Mouse (Mus musculus): ENCODE results near the gene Fxr2. TPM values are rescaled to one million over a fixed set of nuclear protein-coding genes. Genes with fewer than 3 reads are reported as not detected.
"Not testable (repeated sequence)": the region's sequence is repeated elsewhere in the genome, so short reads cannot be mapped to it uniquely, and the experiment has no call there.

Gene Fxr2
- total RNA-seq, 2 experiments from 2014 or later: 87.3 to 98.6 TPM

DNA sequence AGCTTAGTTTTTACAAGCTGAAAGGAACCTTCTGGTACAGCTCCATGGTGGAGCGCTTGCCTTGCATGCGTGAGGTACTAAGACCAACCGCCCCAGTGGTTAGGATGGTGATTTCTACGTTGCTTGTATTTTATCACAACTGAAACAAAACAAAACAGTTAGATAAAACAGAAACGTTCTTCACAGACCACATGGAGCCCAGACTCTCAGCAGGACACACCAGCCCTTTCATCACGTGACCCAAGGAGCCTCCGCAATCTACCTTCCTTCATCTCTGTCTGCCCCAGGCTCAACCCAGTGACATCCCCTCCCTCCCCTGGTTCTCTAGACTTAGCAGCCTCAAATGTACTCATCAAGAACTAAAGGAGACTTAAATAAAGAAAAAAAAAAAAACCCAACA is 23.4 kb upstream of the Fxr2 start:
- no peak for DNase-seq
- intact Hi-C loops (cut with DNase I): no loop called here

DNA sequence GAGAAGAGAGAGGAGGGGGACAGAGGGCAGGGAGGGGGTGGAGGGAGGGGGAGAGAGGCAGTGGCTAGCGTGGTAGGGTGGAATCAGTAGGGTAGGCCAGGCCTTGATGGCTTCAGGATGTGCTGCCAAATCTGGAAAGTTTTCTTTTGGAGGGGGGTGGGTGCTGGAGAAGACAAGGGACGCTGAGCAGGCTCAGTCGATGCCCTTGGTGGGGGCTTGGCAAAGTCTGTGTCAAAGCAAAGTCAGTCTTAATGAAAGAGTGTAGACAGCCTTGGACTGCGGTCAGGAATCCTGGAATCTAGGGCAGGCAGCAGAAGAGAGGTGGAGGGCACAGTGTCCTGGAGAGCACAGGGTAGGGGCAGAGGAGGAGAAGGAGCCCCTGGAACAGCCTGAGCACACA is 21.9 kb upstream of the Fxr2 start:
- no peak for DNase-seq
- intact Hi-C loops (cut with DNase I): no loop called here

DNA sequence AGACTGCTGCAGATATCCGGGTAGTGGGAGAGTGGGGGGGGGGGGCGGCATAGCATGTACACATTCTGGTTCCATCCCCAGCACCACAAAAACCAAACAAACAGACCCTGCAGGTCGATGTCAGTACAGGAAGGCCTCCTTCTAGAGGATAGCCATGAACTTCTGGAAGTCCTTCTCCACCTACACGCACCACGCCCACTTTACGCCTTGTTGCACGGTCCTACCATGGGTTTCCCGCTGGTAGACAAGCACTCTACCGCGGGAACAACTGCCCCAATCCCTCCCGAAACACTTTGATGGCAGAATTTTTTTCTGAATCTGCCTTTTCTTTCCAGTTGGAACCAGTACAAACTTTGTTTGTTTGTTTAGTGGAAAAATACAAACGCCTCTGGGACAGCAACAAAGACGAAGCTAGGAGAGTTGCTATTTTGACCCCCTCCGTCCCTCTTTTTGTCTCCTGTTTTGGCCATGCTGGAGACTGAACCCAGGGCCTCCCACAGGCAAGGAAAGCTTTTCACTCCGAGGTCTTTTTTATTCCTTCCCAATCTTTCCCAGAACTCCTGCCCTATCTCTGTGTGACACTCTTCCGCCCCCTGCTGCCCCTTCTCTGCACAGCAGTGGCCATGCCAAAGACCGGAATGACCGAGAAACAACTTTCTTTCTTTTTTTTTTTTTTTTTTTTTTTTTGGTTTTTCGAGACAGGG is 19.1 kb upstream of the Fxr2 start:
- intact Hi-C loops (cut with DNase I): loop anchor here (1.0 to 2.0 kb wide), 2 partner anchors 34 to 67 kb away; no protein-coding TSS in a partner anchor
- DNase-seq: peak; percentile 88 to 91

DNA sequence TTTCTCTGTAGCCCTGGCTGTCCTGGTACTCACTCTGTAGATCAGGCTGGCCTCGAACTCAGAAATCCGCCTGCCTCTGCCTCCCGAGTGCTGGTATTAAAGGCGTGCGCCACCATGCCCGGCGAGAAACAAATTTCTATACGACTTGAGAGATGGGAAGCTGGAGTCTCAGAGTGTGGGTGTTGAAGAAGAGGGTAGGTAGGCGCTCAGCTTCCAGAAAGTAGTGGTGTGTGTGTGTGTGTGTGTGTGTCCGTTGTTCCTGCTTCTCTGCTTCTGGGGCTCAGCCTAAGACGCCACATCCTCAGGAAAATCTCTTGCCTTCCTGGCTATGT is 18.6 kb upstream of the Fxr2 start:
- not testable (repeated sequence) for DNase-seq
- intact Hi-C loops (cut with DNase I): loop anchor here (1.0 kb wide), 1 partner anchor 35 kb away; no protein-coding TSS in a partner anchor

DNA sequence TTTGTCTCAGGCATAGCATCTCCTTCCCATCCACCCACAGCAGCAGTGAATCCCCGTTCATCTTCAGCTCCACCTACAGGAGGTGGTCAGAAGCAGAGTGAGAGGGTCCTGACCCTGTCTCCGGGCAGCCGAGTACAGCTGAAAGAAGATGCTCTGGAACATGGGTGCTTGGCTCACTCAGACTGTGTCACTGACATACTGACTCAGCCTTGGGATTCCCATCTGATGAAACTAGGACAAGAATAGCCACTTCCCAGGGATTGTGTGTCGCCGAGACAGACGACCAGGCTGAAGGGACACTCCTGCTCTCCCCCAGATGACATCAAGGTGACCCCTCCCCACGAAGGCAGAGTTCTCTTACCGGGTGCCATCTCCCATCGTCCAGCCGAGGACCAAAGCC is 16.0 kb upstream of the Fxr2 start:
- intact Hi-C loops (cut with DNase I): no loop called here
- DNase-seq: no peak

DNA sequence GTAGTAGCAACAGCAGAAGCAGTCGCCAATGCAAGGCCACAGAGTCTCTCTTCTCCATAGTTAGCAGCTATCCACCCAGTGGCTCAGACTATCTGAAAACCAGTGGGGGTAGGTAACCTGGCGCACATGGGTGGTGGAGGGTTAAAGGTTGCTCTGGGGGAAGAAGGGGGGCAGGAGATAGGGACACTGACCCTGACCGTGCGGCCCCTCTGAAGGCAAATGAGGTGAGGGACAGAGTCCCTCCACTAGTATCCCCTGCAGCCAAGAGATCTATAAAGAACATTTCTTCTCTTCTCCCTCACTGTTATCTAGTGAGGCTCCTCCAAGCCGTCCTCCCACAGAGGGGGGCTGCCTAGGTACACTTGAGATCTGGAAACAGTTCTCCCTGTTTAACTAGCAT is 15.0 kb upstream of the Fxr2 start, which contains the start of gene Shbg:
Gene Shbg, minus strand, starts transcription at position 101 of the 400 bp plus-strand sequence.
- intact Hi-C loops (cut with DNase I): no loop called here
- DNase-seq: no peak

DNA sequence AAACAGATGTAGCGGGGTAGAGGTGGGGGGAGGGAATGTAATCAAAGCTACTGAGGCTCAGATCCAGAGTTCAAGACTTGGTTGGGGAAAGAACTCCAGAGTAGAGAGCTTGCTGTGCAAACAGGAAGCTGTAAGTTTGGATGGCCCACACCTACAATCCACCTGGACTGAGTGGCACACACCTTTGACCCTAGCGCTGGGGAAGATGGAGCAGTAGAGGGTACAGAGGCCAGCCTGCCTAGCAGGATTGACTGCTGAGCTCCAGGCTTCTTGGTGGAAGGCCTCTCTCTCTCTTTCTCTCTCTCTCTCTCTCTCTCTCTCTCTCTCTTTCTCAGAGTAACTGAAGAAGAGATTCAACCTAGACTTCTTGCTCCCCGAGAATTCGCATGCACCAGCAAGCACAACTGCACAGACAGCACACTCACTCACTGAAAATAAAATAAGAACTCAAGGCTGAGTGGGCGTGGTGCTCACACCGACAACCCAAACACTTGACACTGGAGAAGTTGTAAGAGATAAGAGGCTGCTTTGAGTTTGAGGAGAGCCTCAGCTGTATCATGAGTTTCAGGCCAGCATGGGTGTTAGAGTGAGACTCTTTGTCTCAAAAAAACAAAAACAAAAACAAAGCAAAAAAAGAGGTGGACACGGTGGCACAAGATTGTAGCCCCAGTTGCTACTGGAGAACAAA is 12.3 kb upstream of the Fxr2 start:
- intact Hi-C loops (cut with DNase I): no loop called here
- no peak for DNase-seq

DNA sequence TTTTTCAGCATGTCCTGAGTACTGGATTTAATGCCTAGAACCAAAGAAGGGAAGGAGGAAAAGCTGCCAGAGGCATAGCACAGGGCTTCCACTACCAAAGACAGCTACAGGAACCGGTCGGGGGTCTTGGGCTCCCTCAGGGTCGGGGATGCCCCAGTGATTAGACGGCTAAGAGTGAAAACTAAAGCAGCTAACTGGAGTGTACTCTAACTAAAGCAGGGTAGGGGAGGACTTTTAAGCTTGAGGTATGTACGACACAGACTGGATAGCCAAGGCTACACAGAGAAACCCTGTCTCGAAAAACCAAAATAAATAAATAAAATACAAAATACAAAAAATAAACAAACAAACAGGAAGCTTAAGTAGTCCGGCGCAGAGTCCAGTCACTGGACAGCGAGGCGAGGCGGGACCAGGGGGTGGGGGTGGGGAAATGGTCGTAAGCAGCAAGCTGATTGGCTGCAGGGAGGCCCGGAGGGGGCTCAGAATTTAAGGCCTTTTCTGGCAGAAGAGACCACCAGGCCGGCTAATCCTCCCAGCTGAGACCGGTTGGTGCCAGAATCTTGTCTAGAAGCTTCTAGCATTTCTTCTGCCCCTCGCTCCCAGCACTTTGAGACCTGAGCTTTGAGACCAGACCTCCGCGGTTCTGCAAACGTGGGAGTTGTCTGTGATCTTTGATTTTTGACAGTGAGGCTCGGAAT is 11.1 kb upstream of the Fxr2 start, which contains the start of gene Sat2:
Gene Sat2, plus strand, starts transcription at position 454 of the 698 bp plus-strand sequence.
- peak; percentile 60 to 79 for DNase-seq
- intact Hi-C loops (cut with DNase I): no loop called here

DNA sequence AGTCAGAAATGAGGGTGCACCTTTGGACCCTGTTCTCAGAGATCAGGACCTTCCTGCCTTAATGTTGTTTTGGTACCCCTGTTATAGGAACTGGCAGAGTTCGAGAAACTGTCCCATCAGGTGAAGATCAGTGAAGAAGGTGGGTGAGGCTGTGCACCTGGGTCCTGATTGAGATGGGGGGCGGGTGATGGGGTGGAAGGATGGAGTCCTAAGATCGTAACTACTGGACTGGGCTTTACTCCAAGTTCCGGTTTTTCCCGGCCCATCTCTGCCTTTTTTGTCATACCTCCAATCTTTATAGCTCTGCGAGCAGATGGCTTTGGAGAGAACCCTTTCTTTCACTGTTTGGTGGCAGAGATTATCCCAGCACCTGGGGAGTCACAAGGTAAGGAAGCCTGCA is 10.4 kb upstream of the Fxr2 start:
- no peak for DNase-seq
- intact Hi-C loops (cut with DNase I): no loop called here

DNA sequence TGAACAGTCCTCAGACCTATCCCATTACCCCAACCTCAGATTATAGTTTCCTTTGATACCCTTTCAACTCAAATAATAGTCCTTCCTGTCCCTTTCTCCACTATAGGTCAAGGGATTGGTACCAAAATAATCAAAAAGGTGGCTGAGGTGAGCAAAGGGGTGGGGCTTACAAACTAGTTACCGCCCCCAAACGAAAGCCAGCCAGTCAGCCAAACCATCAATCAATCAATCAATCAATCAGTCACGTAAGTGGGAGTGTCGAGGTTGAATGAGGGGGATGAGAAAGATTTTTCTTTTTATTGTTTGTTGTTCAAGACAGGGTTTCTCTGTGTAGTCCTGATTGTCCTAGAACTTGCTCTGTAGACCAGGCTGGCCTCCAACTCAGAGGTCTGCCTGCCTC is 9.8 kb upstream of the Fxr2 start:
- no peak for DNase-seq
- intact Hi-C loops (cut with DNase I): no loop called here

DNA sequence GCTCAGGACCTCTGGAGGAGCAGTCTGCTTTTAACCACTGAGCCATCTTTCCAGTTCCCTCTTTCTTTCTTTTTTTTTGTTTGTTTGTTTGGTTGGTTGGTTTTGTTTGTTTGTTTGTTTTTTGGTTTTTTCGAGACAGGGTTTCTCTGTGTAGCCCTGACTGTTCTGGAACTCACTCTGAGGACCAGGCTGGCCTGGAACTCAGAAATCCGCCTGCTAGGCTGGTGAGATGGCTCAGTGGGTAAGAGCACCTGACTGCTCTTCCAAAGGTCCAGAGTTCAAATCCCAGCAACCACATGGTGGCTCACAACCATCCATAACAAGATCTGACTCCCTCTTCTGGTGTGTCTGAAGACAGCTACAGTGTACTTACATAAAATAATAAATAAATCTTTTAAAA is 8.5 kb upstream of the Fxr2 start:
- intact Hi-C loops (cut with DNase I); DNase-seq: not testable (repeated sequence)

DNA sequence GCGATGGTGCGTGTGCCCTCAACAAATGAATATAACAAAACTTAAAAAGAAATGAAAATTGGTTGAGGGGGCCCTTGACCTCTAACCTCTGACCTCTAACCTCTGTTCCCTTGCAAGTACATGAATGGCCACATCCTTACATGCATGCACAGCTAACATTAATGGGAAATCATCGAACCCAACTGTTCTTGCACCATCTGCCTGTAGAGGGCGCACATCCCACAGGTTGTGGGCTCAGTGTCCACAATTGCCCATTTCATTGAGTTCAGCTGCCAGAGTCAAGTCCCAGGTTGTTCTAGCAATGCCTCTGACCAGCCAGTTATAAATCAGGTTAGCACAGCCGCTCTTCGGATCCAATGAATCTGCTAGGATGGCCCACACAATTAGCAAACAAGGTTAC is 4.5 kb upstream of the Fxr2 start:
- peak; percentile 73 to 82 for DNase-seq
- intact Hi-C loops (cut with DNase I): loop anchor here (1.0 kb wide), 1 partner anchor 29 kb away; no protein-coding TSS in a partner anchor

DNA sequence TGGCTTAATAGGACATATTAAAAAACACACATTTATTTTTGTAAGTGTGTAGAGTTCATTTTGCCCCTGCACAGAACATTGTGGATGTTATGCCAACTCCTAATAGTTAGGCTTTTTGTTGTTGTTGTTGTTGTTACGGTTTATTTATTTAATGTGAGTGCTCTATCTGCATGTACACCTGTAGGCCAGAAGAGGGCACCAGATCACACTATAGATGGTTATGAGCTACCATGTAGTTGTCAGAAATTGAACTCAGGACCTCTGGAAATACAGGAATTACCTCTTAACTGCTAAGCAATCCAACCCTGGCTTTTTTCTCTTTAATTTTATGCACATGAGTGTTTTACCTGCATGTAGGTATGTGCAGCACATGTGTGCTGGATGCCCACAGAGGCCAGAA is 3.0 kb upstream of the Fxr2 start:
- intact Hi-C loops (cut with DNase I): no loop called here
- DNase-seq: no peak

DNA sequence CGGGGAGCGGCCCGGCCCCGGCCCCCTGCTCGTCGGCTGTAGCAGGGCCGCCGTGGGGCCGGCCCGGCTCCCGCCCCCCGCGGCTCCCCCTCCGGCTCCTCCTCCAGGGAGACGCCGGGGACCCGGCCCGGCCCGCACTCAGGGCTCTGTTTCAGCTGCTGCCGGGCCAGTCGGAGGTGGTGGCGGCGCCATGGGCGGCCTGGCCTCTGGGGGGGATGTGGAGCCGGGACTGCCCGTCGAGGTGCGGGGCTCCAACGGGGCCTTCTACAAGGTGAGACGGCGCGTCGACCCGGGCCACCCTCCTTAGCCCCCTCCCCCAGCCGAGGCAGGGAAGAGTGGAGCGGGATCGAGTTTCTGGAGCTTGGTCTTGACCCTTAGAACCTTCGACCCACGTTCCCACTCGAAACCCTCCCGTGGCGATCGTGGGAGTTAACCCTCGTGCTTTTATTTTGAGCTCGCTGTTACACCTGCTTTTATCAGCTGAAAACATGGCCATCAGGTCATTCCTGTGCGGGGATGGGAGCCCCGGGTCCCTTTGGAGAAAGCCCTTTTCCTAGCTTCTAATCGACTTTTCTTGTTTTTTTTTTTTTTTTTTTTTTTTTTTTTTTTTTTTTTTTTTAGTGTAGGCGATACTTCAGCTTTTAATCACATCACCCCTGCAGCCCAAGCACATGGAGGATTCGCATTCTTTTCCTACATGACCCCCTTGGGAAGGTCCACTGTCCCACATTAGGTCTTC is 507 bp downstream of the Fxr2 start:
- intact Hi-C loops (cut with DNase I): no loop called here
- DNase-seq: no peak

DNA sequence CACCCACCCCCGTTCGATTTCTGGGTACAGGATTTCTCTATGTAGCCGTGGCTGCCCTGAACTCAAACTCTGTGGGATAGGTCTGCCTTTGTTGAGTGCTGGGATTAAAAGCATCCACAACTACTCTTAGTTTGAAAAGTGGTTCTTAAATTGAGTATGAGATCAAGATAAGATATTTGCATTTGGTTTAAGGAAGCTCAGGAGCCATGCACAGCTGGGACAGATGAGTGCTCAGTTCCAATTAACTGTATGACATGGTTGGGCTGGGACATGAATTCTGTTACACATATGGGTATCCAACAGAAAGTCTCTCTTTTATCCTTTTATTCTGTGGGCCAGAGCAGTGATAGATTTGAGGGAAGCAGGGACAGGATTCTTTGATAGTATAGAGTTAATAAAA is 2.7 kb downstream of the Fxr2 start:
- intact Hi-C loops (cut with DNase I): no loop called here
- DNase-seq: no peak

DNA sequence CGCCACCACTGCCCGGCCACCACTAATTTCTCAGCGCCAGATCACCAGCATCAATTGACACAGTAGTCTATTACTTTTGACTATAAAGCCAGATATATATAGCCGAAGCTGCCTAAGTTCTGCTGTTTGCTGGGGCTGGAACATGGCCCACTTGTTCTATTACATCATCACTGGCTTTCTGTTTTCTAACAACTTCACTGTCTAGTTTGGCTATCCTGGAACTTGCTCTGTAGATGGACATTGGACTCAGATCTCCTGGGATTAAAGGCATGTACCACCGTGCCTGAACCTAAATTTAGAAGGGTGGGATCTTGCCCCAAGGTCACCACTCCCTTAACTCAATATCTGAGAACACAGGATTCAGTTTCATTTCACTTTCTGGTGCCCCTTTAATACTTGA is 13.1 kb downstream of the Fxr2 start:
- no peak for DNase-seq
- intact Hi-C loops (cut with DNase I): no loop called here

DNA sequence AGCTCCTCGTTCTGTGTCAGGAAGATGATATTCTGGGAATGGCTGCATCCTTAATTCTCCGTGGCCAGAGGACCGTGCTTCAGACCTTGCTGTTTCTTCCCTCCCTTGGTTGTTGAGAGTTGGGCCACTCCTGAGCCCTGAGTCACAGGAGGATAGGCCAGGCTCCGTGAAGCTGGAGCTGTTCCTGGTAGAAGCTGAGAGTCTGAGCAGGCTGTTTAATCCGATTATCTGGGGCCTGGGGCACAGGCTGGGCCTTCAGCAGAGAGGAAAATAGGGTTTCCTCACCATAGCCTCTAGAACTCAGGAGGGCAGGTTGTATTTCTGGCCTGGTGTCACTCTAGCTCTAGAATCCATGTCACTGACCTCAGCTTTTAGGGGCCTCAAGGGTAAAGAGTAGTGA is 20.6 kb downstream of the Fxr2 start:
- intact Hi-C loops (cut with DNase I): no loop called here
- no peak for DNase-seq

DNA sequence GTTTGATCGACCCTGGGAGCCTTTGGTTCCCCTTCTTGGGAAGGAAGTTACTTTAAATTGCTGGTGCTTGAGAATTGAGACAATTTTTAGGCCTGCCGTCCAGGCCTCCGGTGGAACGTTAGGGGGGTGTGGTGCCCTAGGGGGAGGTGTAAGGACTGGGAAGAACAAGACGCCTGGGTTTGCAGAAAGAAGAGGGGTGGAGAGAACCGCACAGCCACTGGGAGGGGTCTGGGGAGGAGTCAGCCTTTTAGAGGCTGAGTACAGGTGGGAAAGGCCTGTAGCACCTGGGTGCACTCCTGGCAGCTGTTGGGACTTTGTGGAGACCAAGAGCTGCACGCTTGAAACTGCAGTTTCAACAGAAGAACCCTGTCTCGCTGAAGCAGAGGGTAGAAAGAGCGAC is 22.0 kb downstream of the Fxr2 start:
- intact Hi-C loops (cut with DNase I): loop anchor here (2.0 kb wide), 1 partner anchor 60 kb away; no protein-coding TSS in a partner anchor
- no peak for DNase-seq

DNA sequence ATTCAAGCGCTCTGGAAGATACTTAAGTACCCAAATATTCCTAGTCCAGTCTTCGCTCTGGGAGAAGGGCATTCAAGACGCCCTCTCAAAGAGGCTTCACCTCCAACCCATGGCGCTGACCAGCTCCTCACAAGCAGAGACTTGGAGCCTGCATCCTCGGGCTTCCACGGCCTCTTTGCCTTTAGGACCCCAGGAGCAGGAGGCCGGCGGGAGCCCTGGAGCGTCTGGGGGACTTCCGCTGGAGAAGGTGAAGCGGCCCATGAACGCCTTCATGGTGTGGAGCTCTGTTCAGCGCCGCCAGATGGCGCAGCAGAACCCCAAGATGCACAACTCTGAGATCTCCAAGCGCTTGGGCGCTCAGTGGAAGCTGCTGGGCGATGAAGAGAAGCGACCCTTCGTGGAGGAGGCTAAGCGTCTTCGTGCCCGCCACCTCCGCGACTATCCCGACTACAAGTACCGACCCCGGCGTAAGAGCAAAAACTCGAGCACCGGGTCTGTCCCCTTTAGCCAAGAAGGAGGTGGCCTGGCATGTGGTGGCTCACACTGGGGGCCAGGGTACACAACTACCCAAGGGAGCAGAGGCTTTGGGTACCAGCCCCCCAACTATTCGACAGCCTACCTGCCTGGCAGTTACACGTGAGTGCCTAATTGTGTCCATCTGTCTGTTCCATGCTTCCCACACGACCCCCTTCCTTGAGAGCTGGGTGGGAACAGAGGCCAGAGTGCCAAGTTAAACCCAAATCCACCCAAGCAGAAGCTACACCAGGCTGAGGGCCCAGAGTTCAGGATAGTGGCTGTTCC is 22.7 kb downstream of the Fxr2 start, which contains the start of gene Sox15:
Gene Sox15, plus strand, starts transcription at position 51 of the 801 bp plus-strand sequence.
- DNase-seq: peak; percentile 68 to 73
- intact Hi-C loops (cut with DNase I): loop anchor here (1.0 to 2.0 kb wide), 2 partner anchors 59 to 99 kb away; no protein-coding TSS in a partner anchor

DNA sequence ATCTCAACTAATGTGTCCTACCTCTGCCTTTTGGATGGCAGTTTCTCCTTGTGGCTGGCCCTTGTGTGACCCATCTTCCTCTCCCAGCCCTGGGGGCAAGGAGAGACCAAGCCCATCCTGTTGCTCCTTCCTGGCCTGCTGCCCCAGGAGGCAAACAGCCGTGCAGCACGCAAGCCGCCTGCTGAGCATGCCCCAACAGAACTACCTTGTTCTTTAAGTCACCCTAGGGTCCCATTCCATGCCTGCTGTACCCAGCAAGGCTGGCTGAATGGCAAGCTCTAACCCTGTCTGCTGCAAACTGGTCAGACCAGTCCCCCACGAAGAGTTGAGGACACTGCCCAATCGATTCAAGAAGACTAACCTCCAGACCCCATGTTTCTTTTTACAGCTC is 23.3 kb downstream of the Fxr2 start:
- intact Hi-C loops (cut with DNase I): loop anchor here (1.0 kb wide), 1 partner anchor 98 kb away; no protein-coding TSS in a partner anchor
- no peak for DNase-seq

All from heart, postnatal 36 days (tissue).